Mouse (Mus musculus): ENCODE measurements around the gene Rbmxl1. TPM values are rescaled to one million over a fixed set of nuclear protein-coding genes. Genes with fewer than 3 reads are reported as not detected.

The Rbmxl1 gene
- polyA plus RNA-seq, 1 experiment from 2014 or later, result 83.7 TPM

GRCm38 (mm10) chr8:78489733-78490132, 19.0 kb downstream of the Rbmxl1 start:
- H3K27ac ChIP-seq (replicated peaks), result no peak overlapping the region
- no peak overlapping the region for H3K4me3 ChIP-seq (replicated peaks)
- no peak overlapping the region for H3K9ac ChIP-seq
- WGBS (ENCODE audit: insufficient replicate concordance), result 72% methylated on average over 3 of the region's 3 CpGs
- H3K4me2 ChIP-seq, result no peak overlapping the region
- no peak for ATAC-seq (ENCODE audit: insufficient read depth)
- no peaks in the 10 kb centered on the region for H3K27me3 ChIP-seq
- H3K9me3 ChIP-seq (replicated peaks), result no peaks in the 10 kb centered on the region
- no peaks in the 10 kb centered on the region for H3K4me1 ChIP-seq (replicated peaks)
- no peaks in the 10 kb centered on the region for H3K36me3 ChIP-seq (replicated peaks)

GRCm38 (mm10) chr8:78477051-78477829, 31.5 kb downstream of the Rbmxl1 start:
- Histone ChIP-seq H3K4me2 (no peak overlapping the region), H3K36me3 (replicated peaks) (no peaks in the 10 kb centered on the region), H3K27ac (replicated peaks) (no peak overlapping the region), H3K27me3 (no peaks in the 10 kb centered on the region), H3K4me3 (replicated peaks) (no peak overlapping the region), H3K9me3 (replicated peaks) (no peaks in the 10 kb centered on the region), H3K9ac (no peak overlapping the region), H3K4me1 (replicated peaks) (no peaks in the 10 kb centered on the region)
- WGBS (ENCODE audit: insufficient replicate concordance), result 47% methylated on average over 6 of the region's 6 CpGs
- ATAC-seq (ENCODE audit: insufficient read depth), result no peak

- Histone ChIP-seq H3K9ac (no peak overlapping the region), H3K27me3 (no peaks in the 10 kb centered on the region), H3K4me3 (replicated peaks) (no peak overlapping the region), H3K36me3 (replicated peaks) (no peaks in the 10 kb centered on the region), H3K9me3 (replicated peaks) (no peaks in the 10 kb centered on the region), H3K4me2 (no peak overlapping the region), H3K4me1 (replicated peaks) (no peaks in the 10 kb centered on the region), H3K27ac (replicated peaks) (no peak overlapping the region)
- ATAC-seq (ENCODE audit: insufficient read depth), result no peak
- WGBS (ENCODE audit: insufficient replicate concordance), result 76% methylated on average over 2 of the region's 2 CpGs
These were observed 40.8 kb downstream of the Rbmxl1 start for GRCm38 (mm10) chr8:78467889-78468288.

- H3K4me3 ChIP-seq (replicated peaks), result no peak overlapping the region
- 65% methylated on average over 2 of the region's 2 CpGs for WGBS (ENCODE audit: insufficient replicate concordance)
- no peak for ATAC-seq (ENCODE audit: insufficient read depth)
These were observed 44.8 kb downstream of the Rbmxl1 start for GRCm38 (mm10) chr8:78463941-78464340.

GRCm38 (mm10) chr8:78456441-78456840, 52.3 kb downstream of the Rbmxl1 start:
- H3K36me3 ChIP-seq (replicated peaks), result no peaks in the 10 kb centered on the region
- no peak overlapping the region for H3K4me2 ChIP-seq
- WGBS (ENCODE audit: insufficient replicate concordance), result 54% methylated on average over 3 of the region's 3 CpGs
- H3K27ac ChIP-seq (replicated peaks), result no peak overlapping the region
- no peak overlapping the region for H3K9ac ChIP-seq
- no peak for ATAC-seq (ENCODE audit: insufficient read depth)
- H3K9me3 ChIP-seq (replicated peaks), result no peaks in the 10 kb centered on the region
- no peaks in the 10 kb centered on the region for H3K27me3 ChIP-seq
- H3K4me1 ChIP-seq (replicated peaks), result no peaks in the 10 kb centered on the region
- no peak overlapping the region for H3K4me3 ChIP-seq (replicated peaks)

More at GRCm38 (mm10) chr8:78463941-78464340, 44.8 kb downstream of the Rbmxl1 start:
- H3K9me3 ChIP-seq (replicated peaks), result no peaks in the 10 kb centered on the region
- H3K4me2 ChIP-seq, result no peak overlapping the region
- no peaks in the 10 kb centered on the region for H3K27me3 ChIP-seq
- H3K36me3 ChIP-seq (replicated peaks), result no peaks in the 10 kb centered on the region
- H3K27ac ChIP-seq (replicated peaks), result no peak overlapping the region
- no peaks in the 10 kb centered on the region for H3K4me1 ChIP-seq (replicated peaks)
- no peak overlapping the region for H3K9ac ChIP-seq

Other genes starting within 250 kb of the Rbmxl1 start
- gene Pou4f2, start 72.3 kb downstream of the Rbmxl1 start, polyA plus RNA-seq (2015; fragmentation: Nextera tagmentation; extraction: Ambion mirVana), result not detected in 2 replicates
- gene Slc10a7, start 448 bp upstream of the Rbmxl1 start, polyA plus RNA-seq (2015; fragmentation: Nextera tagmentation; extraction: Ambion mirVana), result 5.9 and 6.9 TPM in 2 replicates